Mouse (Mus musculus): ENCODE measurements around the gene Magi1.

- TF ChIP-seq CTCF (IDR thresholded peaks at IDR 0.05 in 2 of 3, conservative IDR thresholded peaks at IDR 0.05 in 1 of 3; ENCODE audit: control insufficient read depth in 1 of 3, insufficient read depth in 1 of 3, low read depth in 2 of 3, low read length in 3 of 3, poor library complexity in 1 of 3, severe bottlenecking in 1 of 3) (no peak), EP300 (IDR thresholded peaks at IDR 0.05; ENCODE audit: low read depth in 1 of 2, low read length in 2 of 2) (no peak), HCFC1 (IDR thresholded peaks at IDR 0.05; ENCODE audit: low read depth, low read length) (no peak), POLR2A (IDR thresholded peaks at IDR 0.05; ENCODE audit: control insufficient read depth in 1 of 2, insufficient read depth in 1 of 2, low read depth in 1 of 2, low read length in 2 of 2, poor library complexity in 1 of 2) (no peak), ZMIZ1 (IDR thresholded peaks at IDR 0.05; ENCODE audit: low read depth, low read length) (no peak), MAX (IDR thresholded peaks at IDR 0.05; ENCODE audit: low read length) (no peak), TAL1 (IDR thresholded peaks at IDR 0.05; ENCODE audit: low read length) (no peak), KAT2A (conservative IDR thresholded peaks at IDR 0.05; ENCODE audit: low read depth, low read length) (no peak)
Measured at GRCm38 (mm10) chr6:94111833-94112232, 171.9 kb downstream of the Magi1 start.

All from MEL (cell line).